Mouse (Mus musculus): ENCODE measurements around the gene Dnajc11. TPM values are rescaled to one million over a fixed set of nuclear protein-coding genes. Genes with fewer than 3 reads are reported as not detected.

Dnajc11 gene
- polyA plus RNA-seq, 1 experiment = 61.5 TPM

GRCm38 (mm10) chr4:152024525-152024924, 91.0 kb downstream of the Dnajc11 start:
- H3K79me3 ChIP-seq (ENCODE audit: low read depth) = peaks cover 29% of the 10 kb centered on the region
- peaks cover 22% of the 10 kb centered on the region for H3K36me3 ChIP-seq (ENCODE audit: control insufficient read depth, insufficient read depth)
- peaks cover 46% of the 10 kb centered on the region for H3K79me2 ChIP-seq (ENCODE audit: control insufficient read depth, insufficient read depth)
- H3K4me3 ChIP-seq (ENCODE audit: insufficient read depth, poor library complexity, severe bottlenecking) = no peak overlapping the region
- TF ChIP-seq MAX (IDR thresholded peaks at IDR 0.05) = no peak
- no peak for TF ChIP-seq MYOD1 (IDR thresholded peaks at IDR 0.05; ENCODE audit: control insufficient read depth, insufficient read length, low read depth)
- no peak for TF ChIP-seq FOSL1 (IDR thresholded peaks at IDR 0.05; ENCODE audit: insufficient read depth, low read length, poor library complexity, severe bottlenecking)
- TF ChIP-seq CEBPB (IDR thresholded peaks at IDR 0.05; ENCODE audit: low read depth) = no peak
- TF ChIP-seq MYOG (IDR thresholded peaks at IDR 0.05; ENCODE audit: control insufficient read depth, extremely low read depth, insufficient read length) = no peak
- no peak for TF ChIP-seq CTCF (IDR thresholded peaks at IDR 0.05; ENCODE audit: control insufficient read depth, insufficient read depth, insufficient read length)
- no peak for TF ChIP-seq USF1 (IDR thresholded peaks at IDR 0.05; ENCODE audit: low read depth)
- no peaks in the 10 kb centered on the region for H3K27me3 ChIP-seq (ENCODE audit: control insufficient read depth, insufficient read depth, insufficient read length)
- no peak overlapping the region for H3ac ChIP-seq (ENCODE audit: control insufficient read depth, insufficient read length, low read depth)

DNA sequence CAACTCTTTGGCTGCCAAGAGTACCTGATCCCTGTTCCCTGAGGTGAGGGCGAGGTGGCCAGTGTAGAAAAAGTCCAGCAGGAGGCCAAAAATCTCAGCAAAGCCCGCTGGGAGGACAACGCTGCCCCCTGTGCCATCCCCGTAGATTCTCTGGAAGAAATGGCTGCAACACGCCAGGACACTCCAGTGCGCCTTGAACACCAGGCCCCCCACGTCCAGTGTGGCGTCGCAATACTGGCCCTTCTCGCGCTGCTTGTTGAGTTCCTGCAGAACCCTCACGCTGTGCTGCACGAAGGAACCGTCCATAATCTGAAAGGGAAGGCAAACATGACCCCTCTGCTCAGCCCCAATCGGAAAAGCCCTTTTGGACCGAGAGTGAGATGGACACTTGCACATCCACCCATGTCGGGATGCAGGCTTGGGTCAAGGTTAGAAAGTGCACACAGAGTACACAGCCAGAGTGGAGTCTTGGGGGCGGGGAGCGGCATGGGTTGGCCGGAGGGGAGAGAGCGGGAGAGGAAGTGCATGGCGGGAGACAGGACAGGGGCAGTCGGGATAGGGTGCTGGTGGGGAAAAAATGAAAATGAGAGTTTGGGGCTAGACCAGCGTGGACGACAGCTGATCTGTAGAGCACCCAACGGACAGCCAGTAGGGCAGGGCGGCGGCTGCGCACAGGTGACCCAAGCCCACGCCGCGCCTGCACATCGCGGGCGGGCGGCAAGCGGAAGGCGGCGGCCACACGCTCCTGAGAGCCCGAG, 93.4 kb downstream of the Dnajc11 start:
- peak overlapping the region; percentile 90 for H3ac ChIP-seq (ENCODE audit: control insufficient read depth, insufficient read length, low read depth)
- peak overlapping the region; percentile 74 for H3K4me3 ChIP-seq (ENCODE audit: insufficient read depth, poor library complexity, severe bottlenecking)
- H3K27me3 ChIP-seq (ENCODE audit: control insufficient read depth, insufficient read depth, insufficient read length) = no peaks in the 10 kb centered on the region
- peaks cover 22% of the 10 kb centered on the region for H3K36me3 ChIP-seq (ENCODE audit: control insufficient read depth, insufficient read depth)
- TF ChIP-seq MAX (IDR thresholded peaks at IDR 0.05) (peak; percentile 21), USF1 (IDR thresholded peaks at IDR 0.05; ENCODE audit: low read depth) (no peak)
- peaks cover 46% of the 10 kb centered on the region for H3K79me2 ChIP-seq (ENCODE audit: control insufficient read depth, insufficient read depth)
- peaks cover 29% of the 10 kb centered on the region for H3K79me3 ChIP-seq (ENCODE audit: low read depth)

- peaks cover 46% of the 10 kb centered on the region for H3K79me2 ChIP-seq (ENCODE audit: control insufficient read depth, insufficient read depth)
- H3ac ChIP-seq (ENCODE audit: control insufficient read depth, insufficient read length, low read depth) = peak within 1 kb of the TSS; percentile 90
- no peak for TF ChIP-seq FOSL1 (IDR thresholded peaks at IDR 0.05; ENCODE audit: insufficient read depth, low read length, poor library complexity, severe bottlenecking)
- TF ChIP-seq MAX (IDR thresholded peaks at IDR 0.05) = peak; percentile 8
- TF ChIP-seq CEBPB (IDR thresholded peaks at IDR 0.05; ENCODE audit: low read depth) = peak; percentile 78
- H3K4me3 ChIP-seq (ENCODE audit: insufficient read depth, poor library complexity, severe bottlenecking) = peak within 1 kb of the TSS; percentile 74
- no peaks in the 10 kb centered on the region for H3K27me3 ChIP-seq (ENCODE audit: control insufficient read depth, insufficient read depth, insufficient read length)
- H3K36me3 ChIP-seq (ENCODE audit: control insufficient read depth, insufficient read depth) = peaks cover 22% of the 10 kb centered on the region
- peaks cover 29% of the 10 kb centered on the region for H3K79me3 ChIP-seq (ENCODE audit: low read depth)
These were observed 94.0 kb downstream of the Dnajc11 start, which contains the start of gene Zbtb48 for GRCm38 (mm10) chr4:152027524-152027923. Gene Zbtb48, minus strand, starts transcription at chr4:152027671.

DNA sequence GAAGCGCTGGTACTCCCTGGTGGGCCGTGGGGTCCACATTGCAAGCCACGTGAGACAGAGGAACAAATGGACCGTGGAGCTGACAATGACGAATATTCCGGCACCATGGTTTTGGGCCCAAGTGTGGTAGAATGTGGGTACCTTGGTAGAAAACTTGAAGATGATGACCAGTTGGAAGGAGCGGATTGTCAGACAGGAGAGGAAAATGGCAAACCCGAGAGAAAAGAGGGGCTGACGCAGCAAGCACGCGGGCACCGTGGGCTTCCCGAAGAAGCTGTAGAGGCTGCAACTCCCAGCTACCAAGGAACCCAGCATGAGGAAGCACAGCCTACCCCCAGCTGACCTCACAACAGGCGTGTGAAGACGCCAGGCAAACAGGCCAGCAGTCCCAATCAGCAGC, 95.0 kb downstream of the Dnajc11 start:
- Histone ChIP-seq H3K4me3 (ENCODE audit: insufficient read depth, poor library complexity, severe bottlenecking) (no peak overlapping the region), H3K79me2 (ENCODE audit: control insufficient read depth, insufficient read depth) (peaks cover 38% of the 10 kb centered on the region)

GRCm38 (mm10) chr4:152029087-152029486, 95.6 kb downstream of the Dnajc11 start:
- Histone ChIP-seq H3ac (ENCODE audit: control insufficient read depth, insufficient read length, low read depth) (no peak overlapping the region), H3K36me3 (ENCODE audit: control insufficient read depth, insufficient read depth) (peaks cover 14% of the 10 kb centered on the region), H3K79me3 (ENCODE audit: low read depth) (peaks cover 27% of the 10 kb centered on the region), H3K4me3 (ENCODE audit: insufficient read depth, poor library complexity, severe bottlenecking) (no peak overlapping the region), H3K27me3 (ENCODE audit: control insufficient read depth, insufficient read depth, insufficient read length) (no peaks in the 10 kb centered on the region), H3K79me2 (ENCODE audit: control insufficient read depth, insufficient read depth) (peaks cover 32% of the 10 kb centered on the region)
- TF ChIP-seq CTCF (IDR thresholded peaks at IDR 0.05; ENCODE audit: control insufficient read depth, insufficient read depth, insufficient read length) (no peak), MYOD1 (IDR thresholded peaks at IDR 0.05; ENCODE audit: control insufficient read depth, insufficient read length, low read depth) (no peak), USF1 (IDR thresholded peaks at IDR 0.05; ENCODE audit: low read depth) (no peak), FOSL1 (IDR thresholded peaks at IDR 0.05; ENCODE audit: insufficient read depth, low read length, poor library complexity, severe bottlenecking) (no peak), CEBPB (IDR thresholded peaks at IDR 0.05; ENCODE audit: low read depth) (no peak), MAX (IDR thresholded peaks at IDR 0.05) (no peak), MYOG (IDR thresholded peaks at IDR 0.05; ENCODE audit: control insufficient read depth, extremely low read depth, insufficient read length) (no peak)

More for the DNA sequence above, 95.0 kb downstream of the Dnajc11 start:
- Histone ChIP-seq H3K36me3 (ENCODE audit: control insufficient read depth, insufficient read depth) (peaks cover 15% of the 10 kb centered on the region), H3K79me3 (ENCODE audit: low read depth) (peaks cover 29% of the 10 kb centered on the region), H3ac (ENCODE audit: control insufficient read depth, insufficient read length, low read depth) (no peak overlapping the region), H3K27me3 (ENCODE audit: control insufficient read depth, insufficient read depth, insufficient read length) (no peaks in the 10 kb centered on the region)
- TF ChIP-seq CEBPB (IDR thresholded peaks at IDR 0.05; ENCODE audit: low read depth) (no peak), FOSL1 (IDR thresholded peaks at IDR 0.05; ENCODE audit: insufficient read depth, low read length, poor library complexity, severe bottlenecking) (no peak), CTCF (IDR thresholded peaks at IDR 0.05; ENCODE audit: control insufficient read depth, insufficient read depth, insufficient read length) (no peak)

- TF ChIP-seq CEBPB (IDR thresholded peaks at IDR 0.05; ENCODE audit: low read depth) (no peak), MYOG (IDR thresholded peaks at IDR 0.05; ENCODE audit: control insufficient read depth, extremely low read depth, insufficient read length) (no peak), MYOD1 (IDR thresholded peaks at IDR 0.05; ENCODE audit: control insufficient read depth, insufficient read length, low read depth) (no peak), FOSL1 (IDR thresholded peaks at IDR 0.05; ENCODE audit: insufficient read depth, low read length, poor library complexity, severe bottlenecking) (no peak), USF1 (IDR thresholded peaks at IDR 0.05; ENCODE audit: low read depth) (no peak)
- Histone ChIP-seq H3K36me3 (ENCODE audit: control insufficient read depth, insufficient read depth) (peaks cover 5% of the 10 kb centered on the region), H3K79me2 (ENCODE audit: control insufficient read depth, insufficient read depth) (peaks cover 22% of the 10 kb centered on the region), H3K4me3 (ENCODE audit: insufficient read depth, poor library complexity, severe bottlenecking) (no peak overlapping the region), H3K27me3 (ENCODE audit: control insufficient read depth, insufficient read depth, insufficient read length) (no peaks in the 10 kb centered on the region), H3ac (ENCODE audit: control insufficient read depth, insufficient read length, low read depth) (no peak overlapping the region), H3K79me3 (ENCODE audit: low read depth) (peaks cover 19% of the 10 kb centered on the region)
These were observed 96.5 kb downstream of the Dnajc11 start for GRCm38 (mm10) chr4:152029997-152030396.

Other genes starting within 250 kb of the Dnajc11 start
- gene Camta1, start 71.8 kb upstream of the Dnajc11 start, polyA plus RNA-seq (2012; fragmentation: generic; extraction: Trizol) = 21.7 TPM
- 32.8 TPM for gene Thap3, start 55.3 kb downstream of the Dnajc11 start, polyA plus RNA-seq (2012; fragmentation: generic; extraction: Trizol)
- 18.8 TPM for gene Phf13, start 62.6 kb downstream of the Dnajc11 start, polyA plus RNA-seq (2012; fragmentation: generic; extraction: Trizol)
- gene Klhl21, start 75.1 kb downstream of the Dnajc11 start, polyA plus RNA-seq (2012; fragmentation: generic; extraction: Trizol) = 36.2 TPM
- gene Zbtb48, start 94.0 kb downstream of the Dnajc11 start, polyA plus RNA-seq (2012; fragmentation: generic; extraction: Trizol) = 8.6 TPM
- gene Tas1r1, start 104.9 kb downstream of the Dnajc11 start, polyA plus RNA-seq (2012; fragmentation: generic; extraction: Trizol) = 0.27 TPM
- 39.7 TPM for gene Nol9, start 105.6 kb downstream of the Dnajc11 start, polyA plus RNA-seq (2012; fragmentation: generic; extraction: Trizol)
- 17.5 TPM for gene Plekhg5, start 138.8 kb downstream of the Dnajc11 start, polyA plus RNA-seq (2012; fragmentation: generic; extraction: Trizol)
- gene Tnfrsf25, start 182.2 kb downstream of the Dnajc11 start, polyA plus RNA-seq (2012; fragmentation: generic; extraction: Trizol) = 0.95 TPM
- 0.97 TPM for gene Espn, start 218.7 kb downstream of the Dnajc11 start, polyA plus RNA-seq (2012; fragmentation: generic; extraction: Trizol)
- gene Hes2, start 225.2 kb downstream of the Dnajc11 start, polyA plus RNA-seq (2012; fragmentation: generic; extraction: Trizol) = not detected
- 344 TPM for gene Acot7, start 244.4 kb downstream of the Dnajc11 start, polyA plus RNA-seq (2012; fragmentation: generic; extraction: Trizol)

All from C2C12 (cell line).